Mouse (Mus musculus) kidney, adult 11 months (tissue): ENCODE results near the gene Fam114a1.

ENCODE experiments used
- DNase-seq: peaks from one replicate; pipeline ENCODE4 v3.0.0; 2022

The Fam114a1 gene

DNA sequence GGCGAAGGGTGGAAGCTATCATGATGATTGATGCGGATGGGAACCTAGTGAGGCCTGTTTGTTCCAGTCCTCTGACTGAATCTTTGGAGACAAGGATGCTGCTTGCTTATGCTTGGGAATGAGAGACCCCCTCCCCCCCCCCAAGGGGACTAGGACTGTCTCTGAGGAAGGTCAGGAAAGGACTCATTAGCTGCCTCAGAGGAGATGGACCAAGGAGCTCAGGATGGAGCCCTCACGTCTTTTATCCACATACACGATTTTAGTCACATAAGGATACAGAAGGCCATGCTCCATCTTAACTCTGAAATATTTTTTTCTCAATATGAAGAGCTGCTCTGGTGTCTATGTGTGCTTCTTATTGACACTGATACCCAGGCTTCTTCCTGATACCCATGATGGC lies 92.4 kb downstream of the Fam114a1 start:
- no peak for DNase-seq

DNA sequence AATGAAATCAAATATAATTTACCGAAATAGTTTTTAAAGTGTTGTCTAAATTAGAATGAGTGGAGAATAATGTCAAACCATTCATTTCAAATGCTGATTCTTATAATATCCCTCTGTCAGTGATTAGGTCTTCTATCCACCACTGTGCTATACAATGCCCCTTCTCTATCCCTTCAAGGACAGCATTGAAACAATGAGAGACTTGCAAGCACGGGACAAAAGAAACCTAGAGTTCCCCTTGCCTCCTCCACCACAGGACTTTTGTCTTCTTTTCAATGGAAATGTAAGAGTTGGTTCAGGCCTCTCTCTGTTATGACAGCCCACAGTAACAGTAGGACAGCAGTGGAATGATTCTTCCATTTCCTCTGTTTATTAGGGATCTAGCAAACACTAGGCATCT lies 93.4 kb downstream of the Fam114a1 start:
- no peak for DNase-seq

- DNase-seq = no peak
These were observed 98.3 kb downstream of the Fam114a1 start for GRCm38 (mm10) chr5:65068166-65068565.

GRCm38 (mm10) chr5:65069872-65070271 lies 100.0 kb downstream of the Fam114a1 start:
- DNase-seq = no peak

DNA sequence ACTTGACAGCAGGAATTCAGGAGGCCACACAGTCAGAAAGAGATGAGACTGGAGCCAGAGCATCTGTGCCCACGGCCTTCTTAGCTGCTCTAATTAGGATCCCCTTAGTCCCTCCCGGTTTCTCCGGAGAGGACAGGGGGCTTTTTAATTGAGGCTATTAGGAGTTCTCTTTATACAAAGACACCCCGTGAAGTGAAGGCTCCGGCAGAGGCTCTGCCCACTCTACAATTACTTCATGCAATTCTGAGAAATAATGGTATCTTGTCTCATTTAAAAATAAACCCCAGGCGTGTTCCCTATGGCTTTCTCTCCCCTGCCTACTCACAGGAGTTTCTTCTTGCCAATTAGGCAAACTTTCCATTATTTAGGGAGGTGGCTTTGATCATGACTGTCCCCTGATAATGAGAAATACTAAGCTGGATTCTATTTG lies 101.8 kb downstream of the Fam114a1 start:
- no peak for DNase-seq

GRCm38 (mm10) chr5:65073247-65073646 lies 103.4 kb downstream of the Fam114a1 start:
- DNase-seq = no peak

- no peak for DNase-seq
These were observed 104.8 kb downstream of the Fam114a1 start for GRCm38 (mm10) chr5:65074693-65075092.

GRCm38 (mm10) chr5:65076087-65076486 lies 106.2 kb downstream of the Fam114a1 start:
- DNase-seq = no peak

DNA sequence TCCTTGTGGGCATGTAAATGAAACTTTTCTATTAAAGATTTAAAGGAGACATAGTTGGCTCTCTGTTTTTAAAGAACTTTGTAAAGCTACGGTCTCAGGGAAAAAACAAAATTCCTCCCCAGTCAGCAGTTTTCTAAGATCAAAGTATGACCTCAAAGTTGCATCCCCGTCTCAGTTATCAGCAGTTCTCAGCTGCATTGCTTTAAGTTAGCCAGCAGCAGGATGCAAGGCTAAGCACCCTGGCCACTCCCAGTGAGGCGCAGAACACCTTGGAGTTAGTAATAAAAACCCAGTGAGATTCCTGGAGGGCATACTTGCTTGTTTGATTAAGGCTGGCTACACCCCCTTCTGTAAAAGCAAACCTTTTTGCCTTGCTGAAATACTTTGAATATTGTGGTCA lies 106.9 kb downstream of the Fam114a1 start:
- no peak for DNase-seq

DNA sequence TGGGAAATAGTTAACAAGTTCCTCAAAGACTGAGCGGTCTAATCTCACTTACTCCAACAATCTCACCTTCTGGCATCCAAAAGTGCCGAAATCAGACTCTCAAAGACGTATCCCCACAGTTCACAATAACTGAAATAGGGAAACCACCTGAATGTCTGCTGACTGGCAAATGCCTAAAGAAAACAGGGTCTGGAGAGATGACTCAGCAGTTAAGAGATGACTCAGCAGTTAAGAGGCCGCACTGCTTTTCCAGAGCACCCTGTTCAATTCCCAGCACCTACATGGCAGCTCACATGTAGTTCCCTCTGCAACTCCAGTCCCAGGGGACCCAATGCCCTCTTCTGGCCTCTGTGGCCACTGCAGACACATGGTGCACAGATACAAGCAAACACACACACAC lies 108.2 kb downstream of the Fam114a1 start:
- DNase-seq = no peak

DNA sequence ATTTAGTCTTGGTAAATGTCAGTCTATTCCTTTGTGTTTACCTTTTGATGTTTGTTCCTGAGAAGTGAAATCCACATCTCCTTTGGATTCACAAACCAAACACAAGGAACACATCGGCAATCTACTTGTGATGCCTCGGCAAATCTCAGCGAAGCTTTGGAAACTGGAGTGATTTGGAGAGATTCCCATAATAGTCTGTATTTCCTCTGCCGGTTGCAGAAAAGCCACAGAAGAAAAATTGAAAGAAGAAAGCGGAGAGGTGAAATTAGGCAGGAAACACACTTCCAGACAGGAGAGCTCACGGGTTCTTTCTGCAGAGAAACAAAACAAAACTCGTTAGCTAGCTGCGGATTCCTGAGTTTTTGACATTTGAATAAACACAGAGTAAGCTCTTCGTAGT lies 110.0 kb downstream of the Fam114a1 start:
- DNase-seq = no peak

DNA sequence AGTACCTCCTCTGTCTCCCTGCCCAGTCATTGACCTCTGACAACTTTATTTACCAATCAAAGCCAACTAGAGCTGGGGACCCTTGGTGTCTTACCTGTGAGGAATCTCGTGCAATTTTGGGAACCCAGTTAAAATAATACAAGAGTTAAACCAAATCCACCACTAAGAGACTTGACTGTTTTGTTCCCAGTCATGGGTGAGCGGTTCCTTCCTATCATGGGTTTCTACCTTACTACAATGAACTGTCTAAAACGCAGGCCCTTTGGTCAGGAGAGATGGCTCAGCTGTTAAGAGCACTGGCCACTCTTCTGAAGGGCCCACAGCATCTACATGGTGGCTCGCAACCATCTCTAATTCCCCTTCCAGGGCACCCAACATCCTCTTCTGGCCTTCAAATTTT lies 112.0 kb downstream of the Fam114a1 start:
- DNase-seq = no peak

GRCm38 (mm10) chr5:65086522-65086921 lies 116.7 kb downstream of the Fam114a1 start:
- DNase-seq = peak; percentile 83

DNA sequence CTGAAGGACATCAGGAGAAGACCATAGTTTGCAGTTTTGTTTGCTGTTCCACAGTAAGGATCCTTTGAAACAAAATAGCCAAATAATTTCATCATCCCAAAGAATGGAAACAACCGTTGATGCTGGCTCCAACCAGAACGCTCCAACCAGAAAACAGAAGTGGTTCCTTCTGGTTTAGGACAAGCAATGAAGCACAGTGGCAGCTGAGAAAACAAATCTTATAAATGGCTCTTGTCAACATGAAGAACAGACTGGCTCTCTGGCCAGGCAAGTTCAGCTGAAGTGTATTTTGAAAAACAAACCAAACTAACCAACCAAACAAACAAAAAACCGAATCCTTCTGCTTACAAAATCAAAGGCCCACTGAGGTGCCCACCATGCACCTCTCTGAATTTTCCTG lies 119.8 kb downstream of the Fam114a1 start:
- DNase-seq = no peak

DNA sequence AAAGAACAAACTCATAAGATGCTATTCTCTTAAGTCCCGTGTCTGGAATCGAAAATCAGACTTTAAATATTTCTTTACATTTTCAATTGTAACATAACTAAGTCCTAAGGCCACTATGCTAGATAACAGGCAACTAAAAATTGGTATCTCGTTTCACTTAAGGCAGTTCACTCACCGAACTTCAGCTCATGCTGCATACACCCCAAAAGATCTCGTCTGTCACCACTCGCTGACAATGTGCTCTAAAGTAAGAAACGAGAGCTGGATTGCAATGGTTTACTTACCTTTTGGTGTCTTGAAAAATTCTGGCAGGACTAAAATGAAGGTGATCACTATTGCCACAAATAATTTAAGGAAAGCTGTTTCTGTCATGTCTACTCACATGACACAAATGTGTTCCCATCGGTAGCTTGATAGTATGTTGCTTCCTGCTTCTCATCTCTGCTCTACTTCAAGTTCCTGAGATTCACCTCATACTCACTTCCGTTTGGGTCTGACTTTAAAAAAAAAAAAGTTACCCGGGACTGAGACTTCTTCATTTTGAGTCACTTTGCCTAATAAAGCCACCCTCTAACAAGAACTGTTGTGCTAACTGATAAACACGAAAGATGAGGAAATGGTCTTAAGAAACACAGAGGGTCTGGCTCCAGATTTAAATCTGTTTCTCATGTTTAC lies 121.5 kb downstream of the Fam114a1 start:
- DNase-seq = no peak
